Mouse (Mus musculus): ENCODE data around the gene 4932438H23Rik. TPM values are rescaled to one million over a fixed set of nuclear protein-coding genes. Genes with fewer than 3 reads are reported as not detected.

Gene 4932438H23Rik
- 0.37 and 1.4 TPM in 2 replicates for polyA plus RNA-seq (2012; rRNA removed; ENCODE audit: low replicate concordance)

DNA sequence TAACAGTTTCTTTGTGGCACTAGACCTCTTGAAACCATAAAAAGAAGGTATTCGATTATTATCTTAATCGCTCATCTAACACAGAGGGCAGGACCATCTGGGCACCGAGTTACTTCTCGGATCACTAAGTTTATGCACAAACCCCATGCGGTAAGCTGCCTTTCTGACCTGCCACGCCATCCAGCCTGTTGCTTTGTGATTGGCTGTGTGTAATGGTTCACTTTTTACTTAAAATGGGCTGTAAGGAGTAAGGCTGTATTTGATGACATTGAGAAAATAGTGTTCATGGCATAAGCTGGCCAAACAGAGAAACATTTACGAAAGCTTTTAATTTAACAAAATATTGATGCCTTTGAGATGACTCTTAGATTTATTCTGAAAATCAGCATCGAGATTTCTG is at the start of gene 4932438H23Rik:
TSS of gene 4932438H23Rik (minus strand) at position 101 of the 400 bp plus-strand sequence.

DNA sequence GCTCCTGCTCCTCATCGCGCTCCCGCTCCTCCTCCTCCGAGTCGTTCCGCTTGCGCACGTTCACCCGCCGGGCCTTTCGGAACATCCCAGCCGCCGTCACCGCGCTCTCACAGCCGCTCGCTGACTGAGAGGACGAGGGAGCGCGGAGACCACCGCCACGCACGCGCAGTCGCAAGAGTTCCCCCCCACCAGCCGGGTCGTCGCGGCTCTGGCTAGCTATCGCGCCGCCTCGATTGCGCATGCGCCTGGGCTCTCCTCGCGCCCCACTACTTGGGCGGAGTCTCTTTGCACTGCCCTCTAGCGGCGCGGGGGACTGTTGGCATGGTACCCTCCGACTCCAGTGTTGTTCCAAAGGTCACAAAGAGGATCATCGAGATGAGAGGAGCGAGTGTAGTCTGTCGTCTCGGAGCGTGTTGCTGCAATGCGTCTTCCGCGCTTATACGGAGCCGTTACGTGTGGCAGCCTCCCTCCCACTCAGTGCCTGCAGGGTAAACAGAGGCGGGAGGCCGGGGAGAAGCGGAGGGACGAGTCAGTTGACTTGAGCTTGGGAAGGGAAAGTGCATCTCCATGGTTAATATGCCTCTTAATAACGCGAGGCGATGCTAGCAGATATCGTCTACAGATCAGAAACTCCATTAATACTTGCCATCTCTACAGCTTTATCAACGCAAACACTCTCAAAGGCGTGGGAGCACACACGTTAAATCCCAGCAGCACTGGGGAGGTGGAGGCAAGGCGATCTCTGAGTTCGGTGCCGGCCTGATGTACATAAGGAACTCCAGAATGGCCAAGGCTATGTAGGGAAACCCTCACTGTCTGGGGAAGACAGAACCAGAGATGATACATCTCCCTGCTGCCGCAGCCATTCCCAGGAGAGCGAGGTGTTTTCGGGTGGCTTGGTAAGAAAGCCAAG is 50.4 kb downstream of the 4932438H23Rik start, which contains the start of gene Paxbp1:
TSS of gene Paxbp1 (minus strand) at position 274 of the 913 bp plus-strand sequence.

DNA sequence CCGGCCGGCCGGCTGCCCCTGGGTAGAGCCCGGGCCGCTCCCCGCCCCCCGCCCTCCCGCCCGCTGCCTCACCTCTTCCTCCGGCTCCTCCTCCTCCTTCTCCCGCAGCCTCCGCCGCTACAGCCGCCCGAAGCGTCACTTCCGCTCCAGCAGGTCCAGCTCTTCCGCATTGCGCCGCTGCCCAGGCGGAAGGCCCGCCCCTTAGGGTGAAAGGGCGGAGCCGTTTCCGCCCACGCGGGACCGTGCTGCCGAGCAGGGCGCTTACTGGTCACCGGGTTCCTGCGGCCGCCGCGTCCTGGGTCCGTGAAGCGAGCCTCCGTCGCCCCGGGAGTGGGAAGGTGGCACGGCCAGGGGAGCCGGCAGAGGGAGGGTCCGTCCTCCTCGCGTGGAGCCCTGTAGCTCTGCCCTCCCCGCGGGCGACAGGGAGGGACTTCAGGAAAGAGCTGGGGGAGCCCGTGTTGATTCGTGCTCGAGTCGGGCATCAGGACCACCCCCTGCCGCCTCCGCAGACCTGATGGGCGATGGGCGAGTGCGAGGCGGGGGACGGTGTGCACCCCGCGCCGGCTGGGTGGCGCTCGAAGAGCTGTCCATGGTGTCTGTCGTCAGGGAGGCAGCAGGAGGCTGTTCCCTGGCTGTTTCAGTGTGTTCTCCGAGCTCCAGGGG is 83.8 kb downstream of the 4932438H23Rik start, which contains the start of gene Synj1:
TSS of gene Synj1 (minus strand) at position 288 of the 663 bp plus-strand sequence.

Other genes starting within 250 kb of the 4932438H23Rik start
- 21.6 and 27.4 TPM in 2 replicates for gene Cfap298, start 160.0 kb downstream of the 4932438H23Rik start, polyA plus RNA-seq (2012; rRNA removed; ENCODE audit: low replicate concordance)
- gene Synj1, start 83.8 kb downstream of the 4932438H23Rik start, polyA plus RNA-seq (2012; rRNA removed; ENCODE audit: low replicate concordance): 14.4 and 20.1 TPM in 2 replicates
- gene Paxbp1, start 50.6 kb downstream of the 4932438H23Rik start, polyA plus RNA-seq (2012; rRNA removed; ENCODE audit: low replicate concordance): 3.7 and 4.9 TPM in 2 replicates
- gene Olig2, start 130.3 kb upstream of the 4932438H23Rik start, polyA plus RNA-seq (2012; rRNA removed; ENCODE audit: low replicate concordance): not detected in 2 replicates
- 0.05 and 0.40 TPM in 2 replicates for gene Olig1, start 174.7 kb upstream of the 4932438H23Rik start, polyA plus RNA-seq (2012; rRNA removed; ENCODE audit: low replicate concordance)

All from duodenum, adult 2 months (tissue).